ENCODE assay signal across 8 mouse cellular contexts in the genomic region with DNA sequence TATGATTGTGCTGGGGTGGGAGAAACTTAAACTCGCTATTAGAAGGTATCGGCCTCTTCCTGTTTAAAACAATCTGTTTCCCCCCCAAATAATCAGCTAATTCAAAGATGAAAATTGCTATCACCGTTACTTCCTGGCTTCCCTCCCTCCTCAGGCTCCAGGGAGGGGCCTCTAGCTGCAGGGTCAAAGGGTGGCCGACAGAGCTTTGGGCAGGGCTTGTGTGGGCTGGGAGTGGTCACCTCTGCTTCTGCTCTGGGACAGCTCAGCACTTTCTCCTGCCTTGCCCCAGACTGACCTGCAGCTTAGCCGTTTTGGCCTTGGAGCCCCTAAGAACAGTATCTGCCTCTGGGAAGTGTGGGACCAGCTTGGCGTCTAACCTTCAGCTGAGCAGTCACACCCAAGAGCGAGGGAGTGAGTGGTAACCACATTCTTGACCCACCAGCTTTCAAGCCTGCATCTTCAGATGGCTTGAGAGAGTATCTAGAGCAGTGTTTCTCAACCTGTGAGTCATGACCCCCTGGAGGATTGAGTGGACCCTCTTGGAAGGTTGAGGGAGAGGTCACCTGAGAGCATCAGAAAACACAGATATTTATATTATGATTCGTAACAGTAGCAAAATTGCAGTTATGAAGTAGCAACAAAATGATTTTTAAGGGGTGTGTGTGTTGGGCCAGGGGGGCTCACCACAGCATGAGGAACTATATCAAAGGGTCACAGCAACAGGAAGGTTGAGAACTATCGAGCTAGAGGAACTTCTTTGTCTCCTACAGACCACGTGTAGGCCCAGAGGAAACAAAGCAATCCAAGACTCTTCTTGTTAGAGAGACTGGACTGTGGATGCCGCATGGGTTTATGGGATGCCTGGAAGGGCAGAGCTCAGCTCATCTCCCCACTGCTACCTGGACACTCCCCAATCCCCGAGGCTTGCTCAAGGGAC. TPM values are rescaled to one million over a fixed set of nuclear protein-coding genes. Genes with fewer than 3 reads are reported as not detected.
DNase-seq lines count a peak whose midpoint lies in the region; ATAC-seq and TF ChIP-seq lines count a peak whose summit lies in the region.

No protein-coding gene starts in this region.

- H3K4me3 ChIP-seq in thymus, adult 2 months (ENCODE audit: control insufficient read depth, insufficient read depth, low read length): no peak overlapping the region
- H3K4me3 ChIP-seq in heart, embryonic 16.5 days (ENCODE audit: low read length): no peak overlapping the region
- no peak overlapping the region for H3K4me3 ChIP-seq in liver, embryonic 12.5 days
- H3K4me3 ChIP-seq in stomach, embryonic 16.5 days (replicated peaks; ENCODE audit: low read length): no peak overlapping the region

- no peaks in the 10 kb centered on the region for H3K9me3 ChIP-seq in heart, embryonic 16.5 days (replicated peaks; ENCODE audit: control insufficient read depth, low read length)
- H3K9me3 ChIP-seq in liver, embryonic 12.5 days (replicated peaks): no peaks in the 10 kb centered on the region
- H3K9me3 ChIP-seq in stomach, embryonic 16.5 days (replicated peaks; ENCODE audit: control insufficient read depth, low read length): no peaks in the 10 kb centered on the region

- 40% methylated on average over 12 of the region's 12 CpGs for WGBS in thymus, adult 2 months
- WGBS in heart, embryonic 16.5 days: 48% methylated on average over 12 of the region's 12 CpGs
- 32% methylated on average over 12 of the region's 12 CpGs for WGBS in liver, embryonic 12.5 days (ENCODE audit: insufficient replicate concordance)
- WGBS in stomach, embryonic 16.5 days: 49% methylated on average over 12 of the region's 12 CpGs

- no peak for DNase-seq in thymus, adult 2 months
- no peak for DNase-seq in thymus, postnatal 10 days (ENCODE audit: low spot score in 2 of 2)
- no peak for DNase-seq in cerebellum, postnatal 25 days
- no peak for DNase-seq in left cerebral cortex, postnatal 4 days
- no peak for DNase-seq in MN1 (ENCODE audit: low spot score)

- H3K9ac ChIP-seq in heart, embryonic 16.5 days (ENCODE audit: low read length): no peak overlapping the region
- no peak overlapping the region for H3K9ac ChIP-seq in liver, embryonic 12.5 days
- H3K9ac ChIP-seq in stomach, embryonic 16.5 days (ENCODE audit: low read length): no peak overlapping the region

- ATAC-seq in heart, embryonic 16.5 days (replicated peaks; ENCODE audit: extremely low read depth, insufficient read depth, low FRiP score): peak; percentile 74
- peak; percentile 74 for ATAC-seq in liver, embryonic 12.5 days
- peak; percentile 76; the same call in 1 of the 2 replicates for ATAC-seq in stomach, embryonic 16.5 days (ENCODE audit: insufficient read depth, low FRiP score)

- no peaks in the 10 kb centered on the region for H3K36me3 ChIP-seq in thymus, adult 2 months (ENCODE audit: control insufficient read depth, insufficient read depth, low read length)
- H3K36me3 ChIP-seq in heart, embryonic 16.5 days (ENCODE audit: control insufficient read depth, insufficient read depth): no peaks in the 10 kb centered on the region
- H3K36me3 ChIP-seq in liver, embryonic 12.5 days: no peaks in the 10 kb centered on the region
- no peaks in the 10 kb centered on the region for H3K36me3 ChIP-seq in stomach, embryonic 16.5 days (ENCODE audit: control insufficient read depth, insufficient read depth, low read length)

- TF ChIP-seq POLR2A in thymus, adult 2 months (IDR thresholded peaks at IDR 0.05; ENCODE audit: control insufficient read depth, extremely low read depth, insufficient read depth, low read length, poor library complexity): no peak

- intact Hi-C loops in left cerebral cortex, postnatal 4 days (cut with DNase I): no loop called here

- H3K4me2 ChIP-seq in heart, embryonic 16.5 days (ENCODE audit: low read depth, low read length): no peak overlapping the region
- 0 out of 2 replicates have a peak overlapping the region, but pooled peaks have one; percentile 10 for H3K4me2 ChIP-seq in liver, embryonic 12.5 days
- H3K4me2 ChIP-seq in stomach, embryonic 16.5 days (ENCODE audit: low read depth, low read length): 0 out of 2 replicates have a peak overlapping the region, but pooled peaks have one; percentile 9

- peak overlapping the region; percentile 66; the same call in 1 of the 2 replicates for H3K27ac ChIP-seq in thymus, adult 2 months (ENCODE audit: control insufficient read depth, insufficient read depth, low read length)
- peak overlapping the region; percentile 83 for H3K27ac ChIP-seq in heart, embryonic 16.5 days (ENCODE audit: low read length)
- H3K27ac ChIP-seq in liver, embryonic 12.5 days: peak overlapping the region; percentile 67; the same call in 1 of the 2 replicates
- peak overlapping the region; percentile 53 for H3K27ac ChIP-seq in stomach, embryonic 16.5 days (ENCODE audit: low read length)

- no peak for TF ChIP-seq CTCF in thymus, adult 2 months (IDR thresholded peaks at IDR 0.05; ENCODE audit: borderline replicate concordance, control insufficient read depth, extremely low read depth, insufficient read depth, low read length, poor library complexity)

- H3K4me1 ChIP-seq in thymus, adult 2 months (replicated peaks; ENCODE audit: control insufficient read depth, insufficient read depth, low read length): peaks cover 22% of the 10 kb centered on the region
- peaks cover 8% of the 10 kb centered on the region for H3K4me1 ChIP-seq in heart, embryonic 16.5 days (ENCODE audit: control insufficient read depth, insufficient read depth, low read length)
- H3K4me1 ChIP-seq in liver, embryonic 12.5 days: peaks cover 13% of the 10 kb centered on the region
- H3K4me1 ChIP-seq in stomach, embryonic 16.5 days (ENCODE audit: control insufficient read depth, insufficient read depth, low read length): peaks cover 3% of the 10 kb centered on the region; the same call in 1 of the 2 replicates

- no peaks in the 10 kb centered on the region for H3K27me3 ChIP-seq in thymus, adult 2 months (ENCODE audit: control insufficient read depth, insufficient read depth, low read length)
- H3K27me3 ChIP-seq in heart, embryonic 16.5 days (ENCODE audit: control insufficient read depth, insufficient read depth, low read length): no peaks in the 10 kb centered on the region
- no peaks in the 10 kb centered on the region for H3K27me3 ChIP-seq in liver, embryonic 12.5 days (replicated peaks)
- no peaks in the 10 kb centered on the region for H3K27me3 ChIP-seq in stomach, embryonic 16.5 days (ENCODE audit: control insufficient read depth, insufficient read depth, low read length)

RNA-seq across cellular contexts. Expression of a gene that starts 15.1 kb away (rescaled TPM):
- 47.2 and 62.7 TPM in 2 replicates for polyA plus RNA-seq in thymus, adult 2 months (2012; rRNA removed)
- polyA plus RNA-seq in heart, embryonic 16.5 days (2015; fragmentation: Nextera tagmentation; extraction: Ambion mirVana): 29.3 and 34.2 TPM in 2 replicates
- polyA plus RNA-seq in liver, embryonic 12.5 days (2016; fragmentation: Nextera tagmentation; extraction: Ambion mirVana): 8.6 and 9.6 TPM in 2 replicates
- polyA plus RNA-seq in stomach, embryonic 16.5 days (2015; fragmentation: Nextera tagmentation; extraction: Ambion mirVana): 19.1 and 23.6 TPM in 2 replicates
- total RNA-seq in left cerebral cortex, postnatal 4 days (2021): 10 to 100 TPM; 13.4 to 16.0 TPM
